Mouse (Mus musculus): ENCODE data around the gene Gm44503. TPM values are rescaled to one million over a fixed set of nuclear protein-coding genes. Genes with fewer than 3 reads are reported as not detected.
A peak's percentile ranks its signal among the peaks of the same experiment; 100 is the strongest.

The Gm44503 gene
- polyA plus RNA-seq (2015; fragmentation: Nextera tagmentation; extraction: Ambion mirVana): not detected in 2 replicates

- Histone ChIP-seq H3K9ac (ENCODE audit: low read depth, low read length) (peak within 1 kb of the TSS; percentile 66), H3K9me3 (replicated peaks; ENCODE audit: control insufficient read depth, low read length, poor library complexity, severe bottlenecking) (no peaks in the 10 kb centered on the region), H3K27me3 (ENCODE audit: control insufficient read depth, insufficient read depth, low read depth, low read length) (no peaks in the 10 kb centered on the region), H3K4me1 (ENCODE audit: control insufficient read depth, insufficient read depth, low read length) (peaks cover 4% of the 10 kb centered on the region), H3K4me2 (ENCODE audit: low read length) (peak within 1 kb of the TSS; percentile 70), H3K27ac (ENCODE audit: low read length) (peak within 1 kb of the TSS; percentile 69), H3K36me3 (ENCODE audit: control insufficient read depth, insufficient read depth, low read length) (no peaks in the 10 kb centered on the region), H3K4me3 (ENCODE audit: low read depth, low read length) (peak within 1 kb of the TSS; percentile 71)
- 2% methylated on average over 43 of the region's 43 CpGs for WGBS
- peak; percentile 98 for ATAC-seq
Measured at GRCm38 (mm10) chr9:72958521-72959450, at the start of gene Gm44503, which contains the start of gene Dyx1c1. TSS of gene Gm44503 (plus strand) at chr9:72958852. TSS of gene Dyx1c1 (plus strand) at chr9:72958785.

- Histone ChIP-seq H3K36me3 (ENCODE audit: control insufficient read depth, insufficient read depth, low read length) (no peaks in the 10 kb centered on the region), H3K9ac (ENCODE audit: low read depth, low read length) (no peak overlapping the region), H3K27me3 (ENCODE audit: control insufficient read depth, insufficient read depth, low read depth, low read length) (no peaks in the 10 kb centered on the region), H3K4me1 (ENCODE audit: control insufficient read depth, insufficient read depth, low read length) (no peaks in the 10 kb centered on the region), H3K27ac (ENCODE audit: low read length) (no peak overlapping the region), H3K4me2 (ENCODE audit: low read length) (no peak overlapping the region), H3K4me3 (ENCODE audit: low read depth, low read length) (no peak overlapping the region), H3K9me3 (replicated peaks; ENCODE audit: control insufficient read depth, low read length, poor library complexity, severe bottlenecking) (no peaks in the 10 kb centered on the region)
- 83% methylated on average over 2 of the region's 2 CpGs for WGBS
- ATAC-seq: no peak
Measured at GRCm38 (mm10) chr9:72911381-72911780, 47.3 kb upstream of the Gm44503 start.

- Histone ChIP-seq H3K36me3 (ENCODE audit: control insufficient read depth, insufficient read depth, low read length) (no peaks in the 10 kb centered on the region), H3K9me3 (replicated peaks; ENCODE audit: control insufficient read depth, low read length, poor library complexity, severe bottlenecking) (no peaks in the 10 kb centered on the region), H3K9ac (ENCODE audit: low read depth, low read length) (no peak overlapping the region), H3K4me2 (ENCODE audit: low read length) (no peak overlapping the region), H3K4me3 (ENCODE audit: low read depth, low read length) (no peak overlapping the region), H3K27ac (ENCODE audit: low read length) (no peak overlapping the region), H3K27me3 (ENCODE audit: control insufficient read depth, insufficient read depth, low read depth, low read length) (no peaks in the 10 kb centered on the region), H3K4me1 (ENCODE audit: control insufficient read depth, insufficient read depth, low read length) (no peaks in the 10 kb centered on the region)
- ATAC-seq: no peak
- WGBS: 74% methylated on average over 6 of the region's 6 CpGs
Measured at GRCm38 (mm10) chr9:72913551-72913950, 45.1 kb upstream of the Gm44503 start.

- Histone ChIP-seq H3K4me1 (ENCODE audit: control insufficient read depth, insufficient read depth, low read length) (no peaks in the 10 kb centered on the region), H3K4me2 (ENCODE audit: low read length) (no peak overlapping the region), H3K9me3 (replicated peaks; ENCODE audit: control insufficient read depth, low read length, poor library complexity, severe bottlenecking) (no peaks in the 10 kb centered on the region), H3K9ac (ENCODE audit: low read depth, low read length) (no peak overlapping the region), H3K27me3 (ENCODE audit: control insufficient read depth, insufficient read depth, low read depth, low read length) (no peaks in the 10 kb centered on the region), H3K36me3 (ENCODE audit: control insufficient read depth, insufficient read depth, low read length) (no peaks in the 10 kb centered on the region), H3K4me3 (ENCODE audit: low read depth, low read length) (no peak overlapping the region), H3K27ac (ENCODE audit: low read length) (no peak overlapping the region)
- no peak for ATAC-seq
- WGBS: 76% methylated on average over 7 of the region's 7 CpGs
Measured at GRCm38 (mm10) chr9:72915728-72916127, 42.9 kb upstream of the Gm44503 start.

- no peaks in the 10 kb centered on the region for H3K9me3 ChIP-seq (replicated peaks; ENCODE audit: control insufficient read depth, low read length, poor library complexity, severe bottlenecking)
- 87% methylated on average over 3 of the region's 3 CpGs for WGBS
- H3K36me3 ChIP-seq (ENCODE audit: control insufficient read depth, insufficient read depth, low read length): no peaks in the 10 kb centered on the region
- no peak overlapping the region for H3K27ac ChIP-seq (ENCODE audit: low read length)
- no peak for ATAC-seq
- H3K4me1 ChIP-seq (ENCODE audit: control insufficient read depth, insufficient read depth, low read length): peaks cover 24% of the 10 kb centered on the region
- H3K4me3 ChIP-seq (ENCODE audit: low read depth, low read length): no peak overlapping the region
- H3K27me3 ChIP-seq (ENCODE audit: control insufficient read depth, insufficient read depth, low read depth, low read length): no peaks in the 10 kb centered on the region
- H3K9ac ChIP-seq (ENCODE audit: low read depth, low read length): no peak overlapping the region
- H3K4me2 ChIP-seq (ENCODE audit: low read length): no peak overlapping the region
Measured at GRCm38 (mm10) chr9:72923068-72923467, 35.6 kb upstream of the Gm44503 start.

- Histone ChIP-seq H3K9ac (ENCODE audit: low read depth, low read length) (peak within 1 kb of the TSS; percentile 92), H3K36me3 (ENCODE audit: control insufficient read depth, insufficient read depth, low read length) (no peaks in the 10 kb centered on the region), H3K27ac (ENCODE audit: low read length) (peak within 1 kb of the TSS; percentile 84), H3K4me1 (ENCODE audit: control insufficient read depth, insufficient read depth, low read length) (peaks cover 26% of the 10 kb centered on the region), H3K9me3 (replicated peaks; ENCODE audit: control insufficient read depth, low read length, poor library complexity, severe bottlenecking) (no peaks in the 10 kb centered on the region), H3K4me3 (ENCODE audit: low read depth, low read length) (peak within 1 kb of the TSS; percentile 71), H3K27me3 (ENCODE audit: control insufficient read depth, insufficient read depth, low read depth, low read length) (no peaks in the 10 kb centered on the region), H3K4me2 (ENCODE audit: low read length) (peak within 1 kb of the TSS; percentile 97)
- peak; percentile 88 for ATAC-seq
- under 1% methylated on average over 77 of the region's 108 CpGs for WGBS
Measured at GRCm38 (mm10) chr9:72925021-72925934, 33.4 kb upstream of the Gm44503 start, which contains the start of gene Pygo1. TSS of gene Pygo1 (plus strand) at chr9:72925645.

- no peaks in the 10 kb centered on the region for H3K27me3 ChIP-seq (ENCODE audit: control insufficient read depth, insufficient read depth, low read depth, low read length)
- no peaks in the 10 kb centered on the region for H3K9me3 ChIP-seq (replicated peaks; ENCODE audit: control insufficient read depth, low read length, poor library complexity, severe bottlenecking)
- ATAC-seq: peak; percentile 54; the same call in 1 of the 2 replicates
- H3K36me3 ChIP-seq (ENCODE audit: control insufficient read depth, insufficient read depth, low read length): no peaks in the 10 kb centered on the region
- WGBS: under 1% methylated on average over 20 of the region's 20 CpGs
- peak overlapping the region; percentile 92 for H3K9ac ChIP-seq (ENCODE audit: low read depth, low read length)
- H3K4me2 ChIP-seq (ENCODE audit: low read length): peak overlapping the region; percentile 97
- H3K27ac ChIP-seq (ENCODE audit: low read length): peak overlapping the region; percentile 84
- peaks cover 26% of the 10 kb centered on the region for H3K4me1 ChIP-seq (ENCODE audit: control insufficient read depth, insufficient read depth, low read length)
- peak overlapping the region; percentile 71 for H3K4me3 ChIP-seq (ENCODE audit: low read depth, low read length)
Measured at GRCm38 (mm10) chr9:72925935-72926258, 32.8 kb upstream of the Gm44503 start.

GRCm38 (mm10) chr9:72931166-72931790, 27.4 kb upstream of the Gm44503 start:
- Histone ChIP-seq H3K4me1 (ENCODE audit: control insufficient read depth, insufficient read depth, low read length) (peaks cover 20% of the 10 kb centered on the region), H3K9ac (ENCODE audit: low read depth, low read length) (no peak overlapping the region), H3K9me3 (replicated peaks; ENCODE audit: control insufficient read depth, low read length, poor library complexity, severe bottlenecking) (no peaks in the 10 kb centered on the region), H3K4me3 (ENCODE audit: low read depth, low read length) (no peak overlapping the region), H3K27me3 (ENCODE audit: control insufficient read depth, insufficient read depth, low read depth, low read length) (no peaks in the 10 kb centered on the region), H3K27ac (ENCODE audit: low read length) (no peak overlapping the region), H3K36me3 (ENCODE audit: control insufficient read depth, insufficient read depth, low read length) (no peaks in the 10 kb centered on the region), H3K4me2 (ENCODE audit: low read length) (no peak overlapping the region)
- WGBS: 82% methylated on average over 13 of the region's 13 CpGs
- ATAC-seq: no peak
